Mouse (Mus musculus) frontal cortex, adult 2 months (tissue): ENCODE data around the gene Rabgap1l. TPM values are rescaled to one million over a fixed set of nuclear protein-coding genes. Genes with fewer than 3 reads are reported as not detected.
A peak's percentile ranks its signal among the peaks of the same experiment; 100 is the strongest.
"Not testable (repeated sequence)": the region's sequence is repeated elsewhere in the genome, so short reads cannot be mapped to it uniquely, and the experiment has no call there.

Source experiments
- DNase-seq, 2 experiments: peaks; one replicate each; pipeline ENCODE4 v3.0.0; 2022; ENCODE audit warnings: low spot score in 1 of 2; ENCODE audit errors: extremely low spot score in 1 of 2
- polyA plus RNA-seq: library from polyadenylated mRNA; depleted of rRNA; stranded (reverse); fragments of >200 nt; gene quantifications from 2 replicates; pipeline ENCODE4 v1.2.3, GENCODE M21; 2012

Gene Rabgap1l
- polyA plus RNA-seq, 1 experiment: 79.8 TPM

DNA sequence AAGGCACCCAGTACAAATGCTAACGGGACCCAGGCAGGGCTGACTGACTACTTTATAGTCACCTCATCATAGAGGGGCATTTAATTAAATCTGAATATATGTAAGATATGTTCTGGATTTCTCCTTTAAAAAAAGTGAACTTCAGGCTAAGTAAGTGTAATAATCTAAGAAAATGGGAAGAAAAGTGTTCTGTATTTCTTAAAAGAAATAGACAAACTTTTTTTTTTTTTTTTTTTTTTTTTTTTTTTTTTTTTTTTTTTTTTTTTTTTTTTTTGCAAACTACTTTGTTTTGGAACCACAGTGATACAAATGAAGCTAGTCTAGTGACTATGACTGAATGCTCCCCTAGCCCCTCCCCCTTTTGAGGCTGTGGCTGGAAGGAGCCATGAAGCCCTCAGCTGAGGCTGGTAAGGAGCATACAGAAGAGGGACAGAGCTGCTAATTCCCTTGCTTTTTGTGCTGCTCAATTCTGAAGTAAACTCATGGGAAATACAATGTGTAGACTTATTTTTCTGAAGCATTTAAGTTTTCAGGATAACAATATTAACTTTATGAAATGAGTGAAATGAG lies 273.0 kb downstream of the Rabgap1l start:
- no peak for DNase-seq

DNA sequence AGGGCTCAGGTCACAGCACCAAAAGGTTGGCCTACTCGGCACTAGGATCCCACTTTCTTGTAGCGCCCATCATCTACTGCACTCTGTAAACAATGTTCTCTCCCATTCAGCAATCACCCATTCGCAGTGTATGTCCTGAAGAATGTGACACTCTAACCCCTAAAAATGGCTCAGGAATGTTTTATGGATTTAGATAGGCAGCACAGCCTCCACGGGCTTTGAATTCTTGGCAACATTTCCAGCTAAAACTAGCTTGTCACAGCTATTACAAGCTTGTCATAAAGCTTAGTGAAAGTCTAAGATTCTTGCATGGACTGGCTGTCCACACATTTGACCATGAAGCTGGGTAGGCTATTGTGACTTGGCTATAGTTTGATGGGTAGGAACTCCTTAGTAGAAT lies 274.5 kb downstream of the Rabgap1l start:
- no peak for DNase-seq

DNA sequence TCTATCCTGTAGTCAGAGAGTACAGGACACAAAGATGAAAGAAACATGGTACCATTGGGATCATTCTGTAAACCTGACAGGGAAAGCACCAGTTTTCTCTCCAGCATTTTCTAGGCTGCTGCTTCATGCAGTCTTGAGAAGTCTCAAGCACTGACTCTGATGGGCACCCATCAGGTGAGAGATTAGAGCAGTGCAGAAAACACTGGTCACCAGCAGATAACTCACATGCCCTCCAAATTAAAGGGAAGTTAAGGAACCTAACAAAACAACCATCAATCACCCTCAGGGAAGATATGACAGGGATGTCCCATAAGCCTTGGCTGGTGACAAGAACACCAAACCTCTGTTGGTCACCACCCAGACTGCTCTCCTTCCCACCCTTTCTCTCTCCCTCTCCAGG lies 285.2 kb downstream of the Rabgap1l start:
- no peak for DNase-seq

DNA sequence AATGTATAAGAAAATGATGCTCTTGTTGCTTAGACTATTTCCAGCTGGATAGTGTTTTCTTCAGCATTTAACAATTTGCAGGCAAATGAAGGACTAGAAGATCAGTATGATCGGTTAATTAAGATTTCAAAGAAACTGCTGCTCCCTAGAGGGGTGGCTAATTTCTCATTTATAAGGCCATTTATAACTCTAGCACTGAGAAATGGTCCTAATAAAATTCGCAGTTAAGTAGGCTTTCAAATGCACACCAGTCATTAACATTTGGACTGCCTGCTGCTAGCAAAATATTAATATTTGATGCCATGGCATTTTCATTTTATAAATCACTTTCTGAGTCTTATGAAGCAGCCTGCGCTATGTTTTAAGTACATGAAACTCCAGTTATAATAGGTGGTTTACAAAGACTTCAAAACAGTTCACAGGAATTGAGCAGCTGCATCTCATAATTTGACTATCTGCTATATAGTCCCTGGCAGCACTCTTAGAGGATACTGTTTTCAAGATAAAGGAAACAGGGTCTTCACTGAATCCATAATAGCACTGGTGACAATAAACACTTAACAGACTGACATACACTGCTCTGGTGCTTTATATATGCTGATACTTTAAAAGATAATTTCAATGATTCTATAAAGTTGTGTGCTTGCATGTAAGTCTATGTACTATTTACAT lies 296.0 kb downstream of the Rabgap1l start:
- no peak for DNase-seq

DNA sequence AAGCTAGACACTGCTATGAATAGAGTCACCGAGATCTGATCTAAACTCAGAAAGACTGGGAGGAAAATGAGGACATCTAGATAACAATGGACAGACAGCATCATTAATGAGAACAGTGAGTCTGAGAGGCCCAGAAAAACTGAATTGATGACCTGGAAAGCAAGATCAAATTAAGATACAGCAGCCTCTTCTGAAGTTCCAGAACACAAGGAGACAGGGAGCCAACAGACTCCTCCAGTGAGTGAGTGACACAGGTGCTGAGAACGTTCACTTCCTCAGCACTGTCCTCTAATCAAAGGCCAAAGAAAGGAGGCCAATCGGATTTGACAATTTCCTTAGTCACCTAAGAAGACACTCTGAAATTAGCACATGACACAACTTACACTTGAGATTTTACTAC lies 307.3 kb downstream of the Rabgap1l start:
- DNase-seq: no peak

DNA sequence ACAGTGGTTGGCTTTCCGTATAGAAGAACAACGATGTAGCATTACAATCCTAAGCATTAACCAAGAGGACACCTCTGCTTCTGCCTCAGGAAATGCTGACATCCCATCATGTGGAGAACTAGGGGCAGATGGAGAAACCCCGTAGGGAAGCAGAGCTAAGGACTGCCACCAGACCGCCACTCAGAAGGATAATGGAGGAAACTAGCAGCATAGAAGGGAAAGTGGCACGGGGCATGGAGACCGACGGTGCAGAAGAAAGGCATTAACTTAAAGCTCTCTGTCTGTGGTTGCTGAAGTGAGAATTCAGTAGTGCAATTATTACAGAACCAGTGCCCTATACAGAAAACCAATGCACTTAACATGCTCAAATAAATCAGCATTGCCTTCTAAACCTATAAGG lies 308.0 kb downstream of the Rabgap1l start:
- DNase-seq: no peak

DNA sequence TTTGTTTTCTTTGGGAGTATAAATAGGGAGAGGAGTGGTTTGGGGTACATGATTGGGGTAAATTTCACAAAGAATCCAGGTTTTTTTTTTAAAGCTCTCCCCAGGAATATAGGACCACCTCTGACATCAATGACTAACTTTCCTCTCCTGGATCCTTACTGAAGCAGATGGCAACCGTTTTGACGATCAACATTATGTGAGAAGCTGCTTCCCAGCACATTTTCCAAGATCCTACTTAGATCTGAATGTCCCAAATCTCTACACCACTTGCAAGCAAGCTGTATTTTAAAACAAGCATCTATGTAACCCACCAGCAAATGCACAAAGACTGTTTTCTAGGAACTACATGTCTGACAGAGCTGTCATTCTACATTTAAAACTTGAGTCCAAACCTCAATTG lies 311.4 kb downstream of the Rabgap1l start:
- peak in 1 of 2 experiments; percentile 20 for DNase-seq

DNA sequence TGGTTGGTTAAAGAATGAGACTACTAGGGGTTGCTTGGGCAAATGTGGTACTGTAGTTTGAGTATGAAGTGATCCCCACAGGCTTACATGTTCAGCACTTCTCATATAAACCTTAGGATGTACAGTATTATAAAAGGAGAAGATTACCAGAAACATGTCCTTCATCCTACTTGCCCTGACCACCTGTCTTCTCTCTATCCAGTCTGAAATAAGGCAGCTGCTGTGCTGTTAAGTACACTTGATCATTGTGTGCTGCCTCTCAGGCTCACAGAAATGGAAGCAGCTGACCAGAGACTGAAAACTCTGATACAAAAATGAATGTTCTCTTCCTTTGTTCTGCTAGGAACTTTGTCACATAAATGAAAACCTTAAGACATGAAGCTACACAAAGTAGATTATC lies 325.6 kb downstream of the Rabgap1l start:
- DNase-seq: no peak

DNA sequence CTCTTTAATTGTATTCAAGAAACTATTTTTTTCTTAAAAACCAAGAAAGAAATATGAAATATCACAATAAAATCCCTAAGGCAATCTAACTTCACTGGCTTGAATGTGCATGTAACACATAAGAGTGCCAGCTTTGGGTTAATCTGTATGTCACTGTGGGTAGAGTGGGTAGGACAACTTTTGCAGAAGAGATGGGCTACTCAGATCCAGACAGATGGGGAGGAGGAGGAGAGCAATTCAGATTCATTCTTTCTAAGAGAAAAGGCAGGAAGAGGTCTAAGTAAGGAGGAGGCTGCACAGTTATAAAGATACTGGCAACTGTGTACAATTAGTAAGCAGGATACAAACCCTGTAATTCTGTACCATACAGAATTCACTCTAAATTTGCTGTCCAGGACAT lies 327.8 kb downstream of the Rabgap1l start:
- DNase-seq: peak; percentile 44 to 63

DNA sequence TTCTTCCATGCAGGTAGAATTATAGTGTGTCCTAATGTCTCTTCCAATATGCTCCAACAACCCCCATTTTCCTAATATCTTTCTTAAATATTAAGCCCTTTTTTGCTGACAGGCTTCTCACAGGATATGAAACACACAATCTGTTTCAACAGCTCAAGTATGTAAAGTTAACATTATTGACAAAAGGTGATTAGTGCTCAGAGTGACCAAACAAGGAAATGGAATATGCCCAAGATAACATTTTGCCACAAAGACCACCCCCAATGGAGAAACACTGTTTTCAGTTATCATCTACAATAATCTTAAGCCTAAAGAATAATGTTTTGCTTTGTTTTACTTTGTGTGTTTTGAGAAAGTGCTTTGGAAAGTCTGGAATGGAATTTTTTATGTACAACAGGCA lies 328.9 kb downstream of the Rabgap1l start:
- DNase-seq: no peak

DNA sequence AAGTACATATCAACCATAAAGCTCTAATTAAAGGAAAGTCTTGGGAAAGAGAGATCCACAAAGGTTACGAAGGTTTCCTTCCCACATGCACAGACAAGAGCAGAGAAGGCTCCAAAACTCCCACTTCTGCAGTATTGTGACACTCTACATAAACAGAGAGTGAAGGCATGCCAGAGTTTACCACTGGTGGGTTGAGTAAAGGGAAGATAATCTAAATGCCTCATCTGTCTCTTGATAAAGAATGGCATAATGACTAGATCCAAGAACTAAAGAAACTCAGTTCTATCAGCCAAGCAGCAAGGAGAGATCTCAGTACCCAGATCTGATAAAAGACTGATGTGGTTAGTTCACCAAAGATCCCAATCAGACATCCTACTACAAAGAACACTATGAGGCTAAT lies 332.7 kb downstream of the Rabgap1l start:
- no peak for DNase-seq

DNA sequence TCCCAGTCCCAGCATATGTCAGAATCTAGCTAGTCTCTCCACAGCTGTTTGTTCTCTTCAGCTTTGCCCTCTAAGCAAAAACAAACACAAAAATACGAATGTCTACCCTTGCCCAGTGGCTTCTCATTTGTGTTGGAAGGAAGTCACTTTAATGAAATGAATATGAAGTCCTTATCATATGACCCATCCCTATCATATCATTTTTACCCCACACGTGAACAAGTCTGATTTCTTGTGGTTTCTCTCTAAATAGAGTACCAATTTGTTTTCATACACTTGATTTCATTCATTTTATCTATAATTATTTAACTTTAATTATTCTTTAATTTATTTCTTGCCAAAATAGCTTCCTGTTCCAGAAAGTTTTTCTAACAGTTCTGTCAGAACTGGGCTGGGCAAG lies 341.3 kb downstream of the Rabgap1l start:
- DNase-seq: no peak

DNA sequence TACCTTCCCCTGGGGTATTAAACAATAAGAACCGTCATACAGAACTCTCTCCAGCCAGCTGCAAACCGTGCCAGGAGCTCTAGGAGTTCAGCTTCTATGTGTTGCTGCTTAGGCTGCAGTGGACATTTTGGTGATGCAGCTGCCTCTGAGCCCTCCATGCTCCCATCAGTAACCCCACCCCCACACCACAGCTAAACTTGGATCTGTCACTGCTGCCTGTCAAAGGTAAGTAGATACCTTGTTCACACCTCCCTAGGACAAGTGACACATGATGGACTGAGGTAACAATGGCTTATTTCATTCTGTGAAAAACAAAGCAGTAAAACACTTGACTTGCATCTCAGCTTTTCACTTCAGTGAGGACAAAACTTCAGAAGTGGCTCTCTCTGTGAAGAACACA lies 344.3 kb downstream of the Rabgap1l start:
- no peak for DNase-seq

DNA sequence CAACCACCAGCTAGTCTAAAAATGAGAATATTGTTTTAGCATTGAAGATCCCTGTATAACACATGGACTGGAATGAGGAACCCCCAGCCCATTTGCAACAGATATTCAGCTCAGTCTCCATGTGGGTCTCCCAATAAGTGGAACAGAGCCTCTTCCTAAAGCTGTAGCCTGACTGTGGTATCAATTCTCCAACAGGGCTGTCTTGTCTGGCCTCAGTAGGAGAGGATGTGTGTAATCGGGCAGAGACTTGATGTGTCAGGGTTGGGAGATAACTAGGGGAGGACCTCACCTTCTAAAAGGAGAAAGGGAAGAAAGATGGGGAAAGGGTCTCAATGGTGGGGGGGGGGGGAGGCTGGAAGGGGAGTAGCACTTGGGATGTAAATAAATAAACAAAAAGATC lies 346.2 kb downstream of the Rabgap1l start:
- DNase-seq: no peak

DNA sequence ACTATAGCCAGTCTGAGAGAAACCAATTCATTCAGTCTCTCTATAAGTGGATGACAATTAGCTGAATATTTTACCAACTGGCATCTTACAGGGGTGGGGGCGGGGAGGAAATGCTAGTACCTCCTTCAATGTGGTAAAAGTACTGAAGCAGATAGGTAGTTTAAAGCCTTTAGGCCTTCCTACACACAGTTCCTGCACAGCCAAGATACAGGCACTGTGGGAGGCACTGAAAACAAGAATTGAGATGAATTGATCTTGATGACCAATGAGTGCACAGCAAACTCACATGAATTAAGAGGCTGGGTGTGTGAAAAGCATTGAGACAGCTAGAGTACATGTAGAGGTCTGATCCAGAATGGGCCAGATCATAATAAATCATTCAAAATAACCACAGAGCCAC lies 349.5 kb downstream of the Rabgap1l start:
- DNase-seq: no peak

DNA sequence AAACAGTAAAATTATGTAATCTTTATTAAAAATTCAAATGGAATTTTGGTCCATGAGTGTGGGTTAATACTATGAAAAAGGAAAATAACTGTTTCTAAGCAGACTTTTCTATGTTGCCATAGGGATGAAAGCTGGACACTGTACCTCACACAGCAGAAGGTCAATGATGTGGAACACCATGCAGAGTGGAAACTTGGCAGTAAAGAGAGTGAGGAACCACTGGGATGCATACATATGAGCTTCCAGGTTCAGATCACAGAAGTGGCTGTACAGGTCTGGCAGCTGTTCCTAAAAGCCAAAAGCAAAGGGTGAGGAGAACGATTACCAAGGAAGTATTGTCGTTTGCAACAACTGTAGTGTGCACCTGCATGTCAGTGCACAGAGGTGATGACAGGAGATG lies 351.3 kb downstream of the Rabgap1l start:
- DNase-seq: no peak

DNA sequence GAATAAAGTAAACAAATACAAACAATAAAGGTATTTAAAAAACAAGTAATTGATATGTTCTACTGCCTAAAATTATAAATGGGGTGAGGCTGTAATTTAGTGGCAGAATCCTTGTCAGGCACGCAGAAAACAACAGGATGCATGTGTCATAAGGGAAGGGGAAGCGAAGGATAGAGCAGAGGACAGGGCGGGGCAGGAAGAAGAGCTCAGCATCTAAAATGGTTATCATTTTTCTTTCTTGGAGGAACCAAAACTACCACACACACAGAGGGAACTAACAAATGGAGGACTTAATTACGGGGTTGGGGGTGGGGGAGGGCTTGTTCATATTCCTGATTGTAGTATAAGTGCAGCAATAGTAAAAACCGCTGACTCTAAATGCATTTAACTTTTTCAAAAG lies 351.9 kb downstream of the Rabgap1l start:
- no peak for DNase-seq

DNA sequence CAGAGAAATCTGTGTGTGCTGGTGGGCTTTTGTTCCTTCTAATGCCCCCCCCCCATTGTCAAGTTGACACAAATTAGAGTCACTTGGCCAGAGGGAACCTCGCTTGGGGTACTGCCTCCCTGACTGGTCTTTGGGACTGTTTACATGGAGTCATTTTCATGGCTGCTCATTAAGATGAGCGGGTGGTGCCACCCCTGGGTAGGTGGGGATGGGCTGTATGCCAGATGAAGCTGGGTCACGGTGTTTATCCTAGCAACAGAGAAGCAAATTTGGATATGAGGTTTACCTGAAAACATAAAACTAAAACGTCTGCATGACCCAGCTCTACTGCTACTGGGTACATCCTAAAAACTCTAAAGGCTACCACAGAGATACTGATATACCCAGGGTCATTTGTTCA lies 354.2 kb downstream of the Rabgap1l start:
- no peak for DNase-seq

DNA sequence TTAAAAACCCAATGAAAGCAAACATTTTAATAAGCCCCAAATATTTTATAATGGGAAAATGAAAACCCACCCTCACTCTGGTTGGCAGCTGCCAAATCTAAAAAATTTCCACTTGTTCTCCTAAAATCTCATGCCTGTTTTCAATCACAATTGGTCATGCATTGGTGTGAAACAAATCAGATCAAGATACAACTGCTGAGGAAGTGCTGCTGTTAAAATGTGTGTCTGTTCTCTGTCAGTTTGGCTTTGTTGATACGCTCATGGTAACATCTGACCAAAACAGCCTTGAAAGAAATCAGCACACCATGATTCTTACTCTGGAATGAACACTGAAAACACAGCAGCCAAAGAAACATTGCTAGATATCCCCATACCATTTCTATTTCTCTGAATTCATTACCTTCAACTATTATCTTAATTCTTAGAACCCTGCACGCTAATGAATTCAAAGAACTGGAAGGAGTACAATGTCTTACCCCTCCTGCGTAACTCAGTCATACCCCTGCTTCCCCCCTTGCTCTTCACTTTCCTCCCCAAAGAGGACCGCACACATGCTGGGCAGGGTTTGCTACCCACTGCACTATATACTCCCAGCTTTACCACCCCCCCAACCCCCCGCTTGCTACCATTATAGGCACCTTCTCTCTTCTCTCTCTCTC lies 375.7 kb downstream of the Rabgap1l start:
- no peak for DNase-seq

DNA sequence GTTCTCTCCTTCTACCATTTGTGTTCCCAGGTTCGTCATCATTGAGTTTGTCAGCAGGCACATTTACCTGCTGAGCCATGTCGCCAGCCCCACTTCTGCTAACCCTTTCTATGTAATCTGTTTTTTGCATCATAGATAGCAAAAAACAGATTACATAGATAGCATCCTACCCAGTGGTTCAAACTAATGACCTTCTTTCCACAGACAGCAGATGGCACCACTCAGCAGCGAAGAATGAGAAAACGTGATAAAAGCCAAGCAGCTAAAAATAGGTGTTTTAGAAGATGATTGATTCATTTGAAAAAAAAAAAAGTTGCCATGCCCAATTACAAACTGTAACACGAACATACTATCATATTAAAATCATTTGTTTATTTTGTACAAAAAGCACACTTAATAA lies 382.2 kb downstream of the Rabgap1l start:
- peak in 1 of 2 experiments; percentile 69 for DNase-seq

DNA sequence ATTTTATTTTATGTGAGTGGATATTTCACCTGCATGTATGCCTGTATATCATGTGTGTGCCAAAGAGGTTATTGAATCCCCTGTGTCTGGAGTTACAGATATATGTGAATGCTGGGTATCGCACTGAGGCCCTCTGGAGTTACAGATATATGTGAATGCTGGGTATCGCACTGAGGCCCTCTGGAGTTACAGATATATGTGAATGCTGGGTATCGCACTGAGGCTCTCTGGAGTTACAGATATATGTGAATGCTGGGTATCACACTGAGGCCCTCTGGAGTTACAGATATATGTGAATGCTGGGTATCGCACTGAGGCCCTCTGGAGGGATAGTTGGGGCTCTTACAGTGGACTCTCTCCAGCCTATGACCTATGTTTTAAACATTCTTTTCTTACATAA lies 383.3 kb downstream of the Rabgap1l start:
- not testable (repeated sequence) for DNase-seq

DNA sequence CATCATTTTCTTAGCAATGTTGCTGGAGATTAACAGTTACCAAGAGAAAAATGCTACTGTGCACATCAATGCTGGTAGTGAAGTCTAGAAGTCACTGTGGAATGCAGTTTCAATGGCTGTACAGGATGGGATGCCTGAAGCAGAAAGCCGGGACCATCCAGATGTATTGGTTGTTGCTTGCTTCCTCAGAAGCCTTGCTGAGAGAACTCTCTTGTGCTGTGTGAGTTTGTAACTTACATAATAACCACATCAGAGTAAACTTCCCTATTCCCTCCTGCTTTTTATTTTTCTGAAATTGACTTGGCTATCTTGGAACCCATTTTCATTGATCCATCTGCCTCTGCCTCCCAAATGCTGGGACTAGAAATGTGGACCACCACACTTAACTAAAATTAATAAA lies 383.9 kb downstream of the Rabgap1l start:
- DNase-seq: no peak
